Mouse (Mus musculus) heart, adult 8-10 months (tissue): ENCODE results near the gene R3hdm1. TPM values are rescaled to one million over a fixed set of nuclear protein-coding genes. Genes with fewer than 3 reads are reported as not detected.
"Not testable (repeated sequence)": the region's sequence is repeated elsewhere in the genome, so short reads cannot be mapped to it uniquely, and the experiment has no call there.

ENCODE experiments used
- DNase-seq: peaks from one replicate; pipeline ENCODE4 v3.0.0; 2022; ENCODE audit warnings: low spot score
- total RNA-seq, 4 experiments: library from RNA; stranded (reverse); gene quantifications; 2 replicates each; pipeline ENCODE4 v1.2.4; 2022

R3hdm1 gene
- total RNA-seq, 4 experiments from 2014 or later: 47.7 to 53.2 (median 48.9) TPM

DNA sequence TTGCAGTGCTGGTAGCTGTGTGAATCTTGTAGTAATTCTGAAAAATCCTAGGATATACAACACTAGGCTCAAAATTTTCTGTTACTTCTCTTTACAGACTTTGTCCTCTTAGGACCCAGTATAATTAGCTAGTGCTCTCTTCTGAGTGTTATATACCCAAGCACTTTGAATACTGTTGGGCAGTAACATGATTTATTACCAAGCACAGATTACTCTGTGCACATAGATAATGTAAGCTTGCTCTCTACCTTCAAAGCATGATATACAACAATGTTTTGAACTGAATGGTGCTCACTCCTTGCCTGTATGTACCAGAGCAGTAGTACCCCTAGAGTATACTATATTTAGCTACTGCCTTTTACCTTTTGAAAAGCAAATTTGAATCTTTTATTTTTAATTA, 33.1 kb downstream of the R3hdm1 start:
- DNase-seq: not testable (repeated sequence)

DNA sequence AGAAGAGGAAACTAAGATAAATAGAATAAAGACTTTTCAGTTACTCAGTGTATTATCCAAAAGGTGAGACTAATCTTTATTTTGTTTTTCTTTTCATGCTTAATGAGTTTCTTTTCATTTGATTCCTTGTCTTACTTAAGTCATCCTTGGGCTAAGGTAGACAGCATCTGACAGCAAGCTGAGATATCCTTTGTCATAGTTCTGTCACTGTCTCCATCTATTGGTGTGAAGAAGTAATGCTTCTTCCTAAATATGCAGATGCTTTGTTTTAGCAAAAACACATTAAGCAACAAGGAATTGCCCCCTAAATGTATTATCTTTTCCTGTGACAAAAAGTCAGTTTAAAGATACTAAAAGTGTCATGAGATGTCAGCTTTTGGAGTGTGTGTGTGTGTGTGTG, 37.9 kb downstream of the R3hdm1 start:
- DNase-seq: no peak

DNA sequence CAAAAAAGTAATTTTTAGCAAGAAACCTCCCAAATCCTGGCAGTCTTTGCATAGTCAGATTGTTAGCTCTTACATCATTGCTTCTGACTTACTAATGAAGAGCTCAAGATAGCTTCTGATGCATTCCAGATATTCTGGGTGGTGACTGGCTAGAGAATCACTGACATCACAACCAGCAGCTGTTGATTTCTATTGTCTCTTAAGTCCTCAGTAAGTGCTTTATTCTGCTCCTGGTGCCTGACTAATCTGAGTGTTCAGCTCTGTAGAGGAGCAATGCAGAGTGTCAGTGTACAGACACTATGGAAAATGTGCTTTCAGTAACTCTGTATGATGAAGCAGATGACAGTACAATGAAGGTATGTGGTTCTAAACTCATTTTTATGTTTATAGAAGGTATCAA, 38.6 kb downstream of the R3hdm1 start:
- DNase-seq: no peak

DNA sequence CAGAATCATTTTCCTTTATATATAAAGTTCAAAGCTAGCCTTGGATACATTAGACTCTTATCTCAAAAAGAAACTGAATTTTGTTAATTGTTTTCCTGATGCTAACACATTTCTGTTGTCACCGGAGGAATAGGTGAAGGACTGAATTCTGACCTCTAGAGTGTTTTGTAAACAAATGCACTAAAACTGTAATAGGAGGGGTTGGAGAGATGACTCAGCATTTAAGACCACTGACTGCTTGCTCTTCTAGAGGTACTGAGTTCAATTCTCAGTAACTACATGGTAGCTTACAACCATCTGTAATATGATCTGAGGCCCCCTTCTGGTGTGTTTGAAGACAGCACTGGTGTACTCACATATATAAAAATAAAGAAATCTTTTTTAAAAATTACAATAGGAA, 63.9 kb downstream of the R3hdm1 start:
- no peak for DNase-seq

DNA sequence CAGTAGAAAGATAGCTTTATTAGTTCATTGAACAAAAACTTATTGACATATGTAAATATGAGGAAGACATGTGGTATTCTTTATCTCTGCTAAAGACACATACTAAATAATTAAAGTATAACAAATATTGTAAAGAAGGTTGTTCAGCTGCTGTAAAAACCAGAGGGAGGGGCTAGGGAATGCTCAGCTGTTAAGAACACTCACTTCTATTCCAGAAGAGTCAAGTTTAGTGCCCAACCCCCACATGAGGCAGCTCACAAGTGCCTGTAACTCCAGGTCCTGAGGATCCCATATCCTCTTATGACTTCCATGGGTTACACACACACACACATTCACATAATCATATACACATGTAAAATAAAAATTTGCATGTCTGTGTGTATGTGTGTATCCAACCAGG, 67.0 kb downstream of the R3hdm1 start:
- DNase-seq: no peak

DNA sequence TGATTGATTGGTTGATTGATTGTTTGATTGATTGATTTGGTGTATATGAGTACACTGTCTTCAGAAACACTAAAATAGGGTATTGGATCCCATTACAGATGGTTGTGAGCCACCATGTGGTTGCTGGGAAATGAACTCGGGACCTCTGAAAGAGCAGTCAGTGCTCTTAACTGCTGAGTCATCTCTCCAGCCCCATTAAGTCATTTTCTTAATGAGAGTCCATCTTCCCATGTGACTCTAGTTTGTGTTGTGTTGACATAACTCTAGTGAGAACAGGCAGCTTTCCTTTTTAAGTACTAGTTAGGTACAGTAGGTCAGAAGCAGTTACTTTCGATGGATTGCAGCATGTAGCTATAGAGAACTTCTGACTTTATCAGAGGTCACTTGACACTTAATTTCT, 88.3 kb downstream of the R3hdm1 start:
- DNase-seq: no peak

DNA sequence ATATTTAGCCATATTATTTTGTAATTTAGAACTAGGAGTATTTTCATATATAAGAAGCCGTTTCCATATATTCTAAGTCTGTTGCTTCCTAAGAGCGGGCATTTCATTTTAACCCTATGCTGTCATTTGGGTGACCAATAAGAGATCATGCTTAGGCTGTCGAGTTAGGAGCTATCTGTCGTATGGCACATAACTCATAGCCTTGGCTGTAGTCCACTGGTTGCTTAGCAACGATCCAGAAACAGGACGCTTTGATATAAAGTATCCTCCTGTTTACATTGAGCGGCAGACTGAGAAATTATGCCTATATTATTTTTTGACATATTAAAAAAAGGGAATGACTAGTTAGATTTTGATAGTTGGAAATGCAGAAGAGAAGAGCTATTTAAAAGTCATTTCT, 89.3 kb downstream of the R3hdm1 start:
- no peak for DNase-seq

DNA sequence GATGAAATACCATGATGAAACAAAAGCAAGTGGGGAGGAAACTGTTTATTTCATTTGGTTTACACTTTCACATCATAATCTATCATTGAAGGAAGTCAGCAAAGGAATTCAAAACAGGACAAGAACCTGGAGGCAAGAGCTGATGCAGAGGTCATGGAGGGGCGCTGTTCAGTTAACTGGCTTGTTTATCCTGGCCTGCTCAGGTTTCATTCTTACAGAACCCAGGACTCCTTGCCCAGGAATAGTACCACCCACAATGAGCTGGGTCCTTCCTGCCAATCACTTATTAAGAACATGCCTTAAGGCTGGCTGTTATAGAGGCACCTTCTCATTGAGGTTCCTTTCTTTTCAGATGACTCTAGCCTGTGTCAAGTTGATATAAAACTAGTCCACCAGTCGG, 90.9 kb downstream of the R3hdm1 start:
- no peak for DNase-seq

DNA sequence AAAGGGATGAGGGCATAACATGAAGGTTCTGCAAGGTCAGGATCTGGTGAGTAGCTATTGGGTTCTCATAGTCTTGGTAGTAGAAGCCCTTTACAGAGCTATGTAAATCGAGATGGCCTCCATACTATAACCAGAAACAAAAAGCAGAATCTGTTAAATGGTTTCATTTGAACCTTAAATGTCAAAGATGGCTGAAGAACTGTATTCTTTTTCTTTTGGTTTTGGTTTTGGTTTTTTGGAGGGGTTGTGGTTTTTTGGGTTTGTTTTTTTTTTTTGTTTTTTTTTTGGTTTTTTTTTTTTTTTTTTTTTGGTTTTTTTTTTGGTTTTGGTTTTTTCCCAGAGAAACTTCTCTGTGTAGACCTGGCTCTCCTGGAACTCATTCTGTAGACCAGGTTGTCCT, 94.3 kb downstream of the R3hdm1 start:
- no peak for DNase-seq

DNA sequence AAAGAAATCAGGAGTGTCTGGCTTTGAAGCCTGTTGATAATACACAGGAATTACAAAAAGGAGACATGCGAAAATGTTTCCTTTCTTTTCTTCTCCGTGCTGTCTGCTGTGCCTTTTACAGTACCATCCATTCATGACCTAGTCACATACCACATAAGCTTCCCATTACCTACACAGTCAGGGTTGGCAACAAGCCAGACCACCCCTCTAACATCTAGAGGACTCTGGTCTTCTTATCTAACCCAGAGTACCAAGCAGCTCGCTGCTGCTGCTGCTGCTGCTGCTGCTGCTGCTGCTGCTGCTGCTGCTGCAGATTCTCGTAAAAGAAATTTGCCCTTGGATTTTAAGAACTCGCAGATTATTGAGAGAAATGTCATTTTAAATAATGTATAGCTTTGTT, 110.2 kb downstream of the R3hdm1 start:
- DNase-seq: no peak

DNA sequence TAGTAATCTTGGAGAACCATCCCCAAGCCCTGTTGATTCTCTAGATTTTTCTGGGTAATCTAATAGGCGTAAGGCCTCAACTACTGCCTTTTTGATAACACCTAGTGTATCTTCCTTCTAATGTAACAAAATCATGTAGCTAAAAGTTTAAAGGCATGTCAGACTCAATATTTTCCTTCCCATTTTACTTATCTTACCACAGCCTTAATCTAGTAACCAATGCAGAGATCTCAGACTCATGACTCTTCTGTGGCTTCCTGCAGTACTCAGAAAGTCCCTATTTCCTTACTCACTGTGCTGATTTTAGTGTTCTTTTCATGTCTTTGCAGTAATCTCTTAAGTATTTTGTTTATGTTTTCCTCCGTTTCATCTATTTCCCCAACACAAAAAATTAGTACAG, 118.8 kb downstream of the R3hdm1 start:
- no peak for DNase-seq

DNA sequence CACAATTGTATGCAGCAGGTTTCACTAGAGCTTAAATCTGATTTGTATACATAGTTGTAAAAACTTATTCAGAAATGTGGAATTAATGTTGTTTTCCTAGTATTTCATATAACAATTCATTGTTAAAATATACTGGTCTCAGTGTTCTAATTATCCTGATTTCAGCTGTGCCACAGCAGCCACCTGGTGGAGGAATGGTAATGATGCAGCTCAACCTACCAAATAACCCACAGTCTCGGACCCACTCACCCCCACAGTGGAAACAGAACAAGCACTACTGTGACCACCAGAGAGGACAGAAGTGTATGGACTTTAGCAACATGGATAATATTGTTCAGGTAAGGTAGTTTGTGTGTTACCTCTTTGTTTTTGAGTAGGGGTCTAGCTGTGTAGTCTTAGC, 120.2 kb downstream of the R3hdm1 start:
- no peak for DNase-seq

DNA sequence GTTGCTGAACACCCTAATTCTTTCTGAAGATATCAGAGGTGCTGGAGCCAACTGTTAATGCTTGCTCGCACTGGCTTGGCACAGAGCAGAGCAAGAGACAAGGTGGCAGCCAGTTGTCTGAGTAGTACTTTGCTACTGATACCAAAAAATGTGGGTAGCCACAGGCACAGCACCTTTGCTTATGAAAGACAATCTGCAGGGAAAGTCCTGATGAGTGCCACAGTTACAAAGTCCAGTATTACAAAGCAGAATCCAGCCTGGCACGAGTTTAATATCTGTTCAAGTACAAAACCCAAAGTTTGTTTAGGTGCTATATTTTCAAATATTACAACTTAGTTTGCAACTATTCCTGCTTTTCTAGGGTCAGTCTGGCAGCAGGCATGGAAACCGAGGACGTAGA, 132.1 kb downstream of the R3hdm1 start:
- DNase-seq: no peak

DNA sequence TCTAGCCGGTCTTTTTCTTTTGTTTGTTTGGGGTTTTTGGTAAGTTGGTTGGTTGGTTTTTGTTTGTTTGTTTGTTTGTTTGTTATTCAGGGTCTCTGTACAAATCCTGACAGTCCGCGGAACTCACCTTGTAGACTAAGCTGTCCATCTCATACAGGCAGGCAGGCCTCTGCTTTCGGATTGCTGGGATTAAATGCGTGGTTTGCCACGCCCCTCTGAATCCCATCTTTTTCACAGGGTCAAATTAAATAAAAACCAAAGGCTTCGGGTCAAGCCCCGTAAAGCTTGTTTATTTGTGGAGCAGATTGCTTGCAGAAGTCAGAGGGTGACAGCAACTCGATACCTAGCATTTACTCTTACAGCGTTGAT, 140.5 kb downstream of the R3hdm1 start, which contains the start of gene Ubxn4:
Gene Ubxn4 (plus strand): TSS at position 338 of the 369 bp plus-strand sequence.
- DNase-seq: no peak

DNA sequence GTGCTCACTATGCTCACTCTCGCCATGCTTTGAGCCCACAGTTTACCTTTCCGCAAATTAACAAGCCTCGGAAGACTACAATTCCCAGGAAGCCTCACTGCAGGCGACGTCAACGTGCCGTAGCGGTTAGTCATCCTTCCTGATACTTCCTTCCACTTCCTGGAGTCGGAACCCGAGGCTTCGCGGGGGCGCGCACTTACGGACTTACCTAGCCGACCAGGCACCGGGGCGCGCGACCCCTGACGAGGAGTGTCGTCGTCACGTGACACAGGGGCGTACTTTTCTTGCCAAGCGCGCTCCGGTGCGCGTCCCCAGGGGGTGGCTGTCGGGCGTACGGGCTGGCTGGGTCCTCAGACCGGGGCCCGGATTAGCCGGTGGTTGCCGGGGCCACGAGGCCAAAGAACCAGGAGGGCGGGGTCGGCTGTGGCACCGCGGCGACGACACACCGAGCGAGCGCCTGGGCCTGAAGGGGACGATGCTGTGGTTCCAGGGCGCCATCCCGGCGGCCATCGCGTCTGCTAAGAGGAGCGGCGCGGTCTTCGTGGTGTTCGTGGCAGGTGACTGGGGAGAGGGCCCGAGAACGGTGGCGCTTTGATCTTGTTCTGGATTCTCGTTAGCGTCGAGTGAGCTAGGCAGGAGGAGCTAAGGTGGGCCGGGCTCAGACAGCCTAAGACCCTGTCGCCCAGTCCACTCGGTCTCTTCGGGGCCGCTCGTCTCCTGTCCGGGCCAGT, 141.1 kb downstream of the R3hdm1 start:
- peak; percentile 92 for DNase-seq

DNA sequence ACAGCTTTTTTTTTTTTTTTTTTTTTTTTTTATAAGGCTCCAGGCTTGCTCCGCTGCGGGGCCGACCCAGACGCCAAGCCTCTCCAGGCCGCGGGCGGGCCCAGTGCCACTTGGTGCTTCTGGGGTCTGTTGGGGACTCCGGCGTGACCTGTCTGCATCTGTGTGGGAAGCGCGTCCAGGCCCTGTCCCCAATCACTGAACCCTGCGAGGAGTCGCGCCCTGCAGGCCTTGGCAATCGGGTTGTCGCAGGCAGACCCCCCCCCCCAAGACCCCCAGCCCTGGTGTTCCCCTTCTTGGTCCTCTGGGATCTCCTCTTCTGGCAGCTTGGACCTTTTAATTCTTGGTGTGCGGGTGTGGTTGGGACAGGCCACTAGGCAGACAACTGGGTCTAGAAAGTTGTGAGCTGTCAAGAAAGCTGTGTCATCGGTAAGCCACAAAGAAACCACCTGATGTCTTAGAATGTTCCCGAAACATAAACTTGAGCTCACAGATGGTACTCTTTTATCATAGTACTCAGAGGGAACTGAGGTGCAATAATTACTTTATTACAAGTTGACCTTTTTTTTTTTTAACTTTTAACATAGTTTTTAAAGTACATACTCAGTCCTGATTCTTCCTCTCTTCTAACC, 141.7 kb downstream of the R3hdm1 start:
- no peak for DNase-seq

DNA sequence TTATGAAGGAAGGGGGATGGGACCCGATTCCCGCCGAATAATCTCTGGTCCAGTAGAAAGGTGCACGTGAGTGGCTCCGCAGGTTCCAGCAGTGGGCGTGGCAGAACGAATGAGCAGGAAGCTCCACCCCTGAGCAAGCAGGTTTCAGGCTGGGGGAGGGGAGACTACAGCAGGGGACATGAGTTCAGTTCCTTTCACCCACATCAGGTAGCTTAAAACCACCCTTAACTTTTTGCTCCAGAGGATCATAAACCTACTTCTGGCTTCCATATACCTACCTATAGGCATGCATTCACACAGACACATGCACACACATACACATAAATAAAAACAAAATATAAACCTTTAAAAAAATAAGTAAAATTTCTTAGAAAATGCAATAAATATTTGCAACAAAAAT, 164.0 kb downstream of the R3hdm1 start:
- DNase-seq: not testable (repeated sequence)

DNA sequence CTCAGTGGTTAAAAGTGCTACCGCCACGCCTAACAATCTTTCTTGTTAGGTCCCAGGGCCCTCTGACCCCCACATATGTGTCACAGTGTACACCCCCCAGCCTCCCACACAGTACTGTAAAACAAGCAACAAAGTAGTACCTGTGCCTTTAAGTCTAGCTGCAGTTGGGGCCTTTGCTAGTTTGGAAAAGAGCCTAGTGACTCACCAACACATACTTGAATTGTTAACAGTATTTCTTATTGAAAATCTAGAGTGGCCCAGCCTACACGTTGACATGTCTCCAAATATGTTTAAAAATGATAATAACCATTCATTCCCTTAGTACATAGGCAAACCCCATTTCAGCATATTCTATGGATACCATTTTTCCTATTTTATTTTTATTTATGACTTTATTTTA, 167.6 kb downstream of the R3hdm1 start:
- DNase-seq: no peak

DNA sequence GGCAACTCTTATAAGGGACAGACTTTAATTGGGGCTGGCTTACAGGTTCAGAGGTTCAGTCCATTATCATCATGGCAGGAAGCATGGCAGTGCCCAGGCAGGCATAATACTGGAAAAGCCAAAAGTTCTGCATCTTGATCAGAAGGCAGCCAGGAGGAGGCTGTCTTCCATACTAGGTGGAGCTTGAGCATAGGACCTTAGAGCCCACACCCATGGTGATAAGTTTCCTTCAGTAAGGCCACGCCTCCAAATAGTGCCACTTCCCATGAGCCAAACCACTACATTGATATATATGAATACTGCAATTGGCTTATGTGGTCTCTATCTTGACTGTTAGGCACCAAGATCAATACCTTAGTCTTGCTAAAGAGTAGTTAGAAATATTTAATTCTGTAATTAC, 172.8 kb downstream of the R3hdm1 start:
- DNase-seq: no peak

DNA sequence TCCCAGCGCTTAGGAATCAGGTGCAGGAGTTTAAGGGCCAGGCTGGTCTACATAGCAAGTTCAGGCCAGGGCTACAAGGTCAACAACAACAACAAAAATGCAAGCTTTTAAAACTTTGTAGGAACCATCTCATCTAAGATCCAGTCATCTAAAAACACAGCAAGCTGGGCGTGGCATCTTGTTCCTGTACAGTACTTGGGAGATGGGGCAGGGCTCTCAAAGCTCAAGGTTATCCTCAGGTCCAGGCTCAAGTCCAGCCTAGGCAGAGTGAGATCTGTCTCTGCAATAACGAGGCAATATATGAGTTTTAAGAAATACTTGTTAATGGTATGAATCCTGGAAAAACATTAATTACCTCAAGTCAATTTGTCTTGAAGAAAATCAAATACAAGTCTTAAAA, 175.5 kb downstream of the R3hdm1 start:
- no peak for DNase-seq

DNA sequence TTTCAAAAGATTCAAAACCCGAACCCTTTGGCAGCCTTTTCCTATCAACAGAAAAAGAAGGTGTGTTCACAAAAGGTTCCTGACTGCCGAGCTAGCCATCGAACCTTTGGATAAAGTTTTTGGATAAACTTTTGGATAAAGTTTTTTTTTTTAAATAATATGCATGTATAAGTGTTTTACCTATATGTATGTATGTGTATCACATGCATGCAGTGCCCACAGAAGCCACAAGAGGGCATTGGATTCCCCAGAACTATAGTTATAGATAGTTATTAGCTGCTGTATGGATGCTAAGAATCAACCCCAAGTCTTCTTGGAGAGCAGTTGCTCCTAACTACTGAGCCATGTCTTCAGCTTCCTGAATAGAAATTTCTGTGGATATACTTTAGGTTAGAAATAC, 178.7 kb downstream of the R3hdm1 start:
- DNase-seq: no peak

DNA sequence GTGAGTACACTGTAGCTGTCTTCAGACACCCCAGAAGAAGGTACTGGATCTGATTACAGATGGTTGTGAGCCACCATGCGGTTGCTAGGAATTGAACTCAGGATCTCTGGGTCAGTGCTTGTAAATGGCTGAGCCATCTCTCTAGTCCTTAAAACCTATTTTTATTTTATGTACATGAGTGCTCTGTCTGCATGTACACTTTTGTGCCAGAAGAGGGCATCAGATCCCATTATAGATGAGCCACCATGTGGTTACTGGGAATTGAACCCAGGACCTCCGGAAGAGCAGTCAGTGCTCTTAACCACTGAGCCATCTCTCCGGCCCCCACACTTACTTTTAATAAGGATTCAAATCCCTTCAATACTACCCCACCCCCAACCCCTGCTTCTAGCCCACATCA, 179.8 kb downstream of the R3hdm1 start:
- DNase-seq: no peak

DNA sequence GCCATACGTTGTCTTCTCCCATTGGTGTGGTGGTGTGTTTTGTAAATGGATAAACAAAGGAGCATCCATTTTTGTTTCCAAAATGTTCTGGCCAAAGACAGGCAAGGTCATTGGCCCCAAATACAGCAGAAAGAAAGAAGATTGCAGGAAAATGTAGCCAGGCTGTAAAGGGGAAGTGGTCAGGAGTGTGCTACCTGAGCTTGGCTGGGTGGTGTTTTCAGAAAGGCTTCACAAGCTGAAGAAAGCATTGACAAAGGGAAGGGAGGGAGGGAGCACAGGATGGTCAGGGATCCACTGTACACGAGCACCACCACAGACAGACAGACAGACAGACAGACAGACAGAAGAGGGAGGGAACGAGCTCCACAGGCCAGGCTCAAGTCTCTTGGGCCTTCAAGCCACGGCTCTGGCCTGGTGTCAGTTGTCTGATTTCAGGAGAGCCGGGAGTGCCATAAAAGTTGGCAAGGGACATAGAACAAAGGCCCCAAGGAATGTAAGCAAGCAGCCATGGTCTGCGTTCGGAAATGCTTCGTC, 181.1 kb downstream of the R3hdm1 start:
- no peak for DNase-seq
